Mouse (Mus musculus): ENCODE measurements around the gene Mxd4.

DNA sequence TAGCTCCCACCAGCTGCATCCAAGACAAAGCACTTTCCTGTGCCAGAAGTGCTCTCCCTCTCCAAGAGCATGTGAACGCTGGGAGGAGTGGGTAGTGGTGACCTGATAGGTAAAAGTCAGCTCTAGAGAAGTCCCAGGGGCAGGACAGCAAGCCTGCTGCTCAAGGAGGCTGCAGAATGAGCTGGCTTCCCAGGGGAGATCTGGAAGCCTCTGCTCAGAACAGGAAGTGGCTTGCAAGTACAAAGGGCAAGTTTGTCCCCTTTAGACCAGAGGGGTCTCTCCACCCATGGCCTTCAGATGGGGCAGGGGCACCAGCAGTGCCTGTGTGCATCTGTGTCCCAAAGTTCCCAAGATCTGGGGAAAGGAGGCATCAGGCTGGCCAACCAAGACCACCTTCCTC lies 2.0 kb upstream of the Mxd4 start:
- TF ChIP-seq GATA1 (IDR thresholded peaks at IDR 0.05; ENCODE audit: low read length): no peak
- TF ChIP-seq TAL1 (IDR thresholded peaks at IDR 0.05; ENCODE audit: low read length): no peak

All from erythroblast, embryonic 14.5 days (primary cell).